Mouse (Mus musculus) liver, adult 2 months (tissue): ENCODE measurements around the gene Carm1.

Source experiments
- CTCF ChIP-seq: fragments of 200-500 bp; IDR thresholded peaks from 2 replicates; pipeline ENCODE4 v1.5.1; 2011; ENCODE audit warnings: low read depth, low read length, control low read depth
- POLR2A ChIP-seq: fragments of 200-500 bp; IDR thresholded peaks from 2 replicates; pipeline ENCODE4 v1.6.1; 2011; ENCODE audit warnings: low read length, control low read depth; ENCODE audit not compliant: insufficient read depth; ENCODE audit errors: extremely low read depth

- TF ChIP-seq POLR2A (peak; percentile 72), CTCF (no peak)
These were observed 69.0 kb downstream of the Carm1 start, which contains the start of gene Smarca4 for GRCm38 (mm10) chr9:21615617-21616231.
